In the genomic region with DNA sequence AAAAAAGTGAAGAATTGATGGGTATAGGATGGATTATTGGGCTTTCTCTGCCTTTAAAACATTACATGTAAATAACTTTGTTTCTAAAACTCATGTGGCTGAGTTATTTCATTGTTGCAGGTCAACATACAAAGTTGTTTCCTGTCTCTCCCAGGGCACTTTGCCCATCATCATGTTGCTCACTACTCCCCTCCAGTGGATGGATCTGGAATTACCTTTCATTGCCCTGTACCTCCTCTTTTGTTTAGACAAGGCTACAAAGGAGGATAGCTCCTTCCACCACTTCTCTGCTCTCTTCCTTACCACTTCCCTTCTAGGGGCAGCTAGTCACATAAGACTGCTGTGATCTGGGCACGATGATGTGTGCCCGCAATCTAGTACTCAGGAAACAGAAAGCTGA, we compare ENCODE assay signal across 8 mouse cellular contexts. TPM values are rescaled to one million over a fixed set of nuclear protein-coding genes. Genes with fewer than 3 reads are reported as not detected.
DNase-seq lines count a peak whose midpoint lies in the region; ATAC-seq and TF ChIP-seq lines count a peak whose summit lies in the region.

No protein-coding gene starts in this region.

- no peak overlapping the region for H3K4me3 ChIP-seq in CH12.LX (replicated peaks in 1 of 3; ENCODE audit: low read depth in 2 of 3, low read length in 2 of 3, poor library complexity in 1 of 3)
- H3K4me3 ChIP-seq in kidney, postnatal 0 days (replicated peaks; ENCODE audit: low read depth, low read length), result no peak overlapping the region
- no peak overlapping the region for H3K4me3 ChIP-seq in liver, embryonic 14.5 days (ENCODE audit: insufficient read depth in 1 of 2, low read depth in 2 of 2, low read length in 2 of 2)

- no peaks in the 10 kb centered on the region for H3K9me3 ChIP-seq in CH12.LX (replicated peaks; ENCODE audit: low read length)
- H3K9me3 ChIP-seq in kidney, postnatal 0 days (replicated peaks; ENCODE audit: low read length), result no peaks in the 10 kb centered on the region
- no peaks in the 10 kb centered on the region for H3K9me3 ChIP-seq in liver, embryonic 14.5 days (ENCODE audit: control insufficient read depth, low read length)

- no peaks in the 10 kb centered on the region for H3K79me2 ChIP-seq in CH12.LX (replicated peaks; ENCODE audit: control insufficient read depth, extremely low read depth, insufficient read depth, poor library complexity, severe bottlenecking)

- no peak overlapping the region for H3K9ac ChIP-seq in CH12.LX (ENCODE audit: insufficient read depth, low read depth)
- H3K9ac ChIP-seq in kidney, postnatal 0 days (ENCODE audit: low read depth, low read length), result no peak overlapping the region
- H3K9ac ChIP-seq in liver, embryonic 14.5 days (replicated peaks), result no peak overlapping the region

- in situ Hi-C loops in CH12.LX (cut with MboI; ENCODE audit: low pct_ligation_motif_present, low pct_unique_long_range_greater_than_20kb, low sequenced_read_pairs), result loop anchor here (10.0 kb wide), 1 partner anchor 191 kb away; a partner anchor contains a TSS

- no peak overlapping the region for H3K27ac ChIP-seq in CH12.LX (ENCODE audit: insufficient read depth, low read depth)
- H3K27ac ChIP-seq in kidney, postnatal 0 days, result no peak overlapping the region
- H3K27ac ChIP-seq in liver, embryonic 14.5 days, result no peak overlapping the region

- no peaks in the 10 kb centered on the region for H3K36me3 ChIP-seq in CH12.LX (replicated peaks in 1 of 2; ENCODE audit: control insufficient read depth in 1 of 2, insufficient read depth in 1 of 2, low read length in 1 of 2)
- H3K36me3 ChIP-seq in kidney, postnatal 0 days (ENCODE audit: insufficient read depth, low read length), result no peaks in the 10 kb centered on the region
- H3K36me3 ChIP-seq in liver, embryonic 14.5 days (replicated peaks; ENCODE audit: control insufficient read depth, insufficient read depth, low read depth), result no peaks in the 10 kb centered on the region

- no peak for TF ChIP-seq EP300 in CH12.LX (IDR thresholded peaks at IDR 0.05; ENCODE audit: low read length)
- no peak for TF ChIP-seq EP300 in liver, embryonic 14.5 days (IDR thresholded peaks at IDR 0.05; ENCODE audit: low read depth)

- dilution Hi-C loops in CH12.LX (cut with MboI; ENCODE audit: extremely low pct_ligation_motif_present, extremely low pct_unique_long_range_greater_than_20kb, low sequenced_read_pairs), result no loop called here

- peak; percentile 88 to 94 for TF ChIP-seq CTCF in CH12.LX (conservative IDR thresholded peaks at IDR 0.05 in 1 of 2, IDR thresholded peaks at IDR 0.05 in 1 of 2; ENCODE audit: low read depth in 2 of 2, low read length in 2 of 2)
- TF ChIP-seq CTCF in kidney, postnatal 0 days (IDR thresholded peaks at IDR 0.05; ENCODE audit: low read depth), result peak; percentile 97
- TF ChIP-seq CTCF in liver, embryonic 14.5 days (IDR thresholded peaks at IDR 0.05; ENCODE audit: low read depth), result peak; percentile 84

- TF ChIP-seq POLR2A in CH12.LX (IDR thresholded peaks at IDR 0.05; ENCODE audit: low read depth, low read length), result no peak

- H3K27me3 ChIP-seq in CH12.LX (replicated peaks), result peaks cover 16% of the 10 kb centered on the region
- H3K27me3 ChIP-seq in kidney, postnatal 0 days (ENCODE audit: insufficient read depth, low read length), result no peaks in the 10 kb centered on the region
- no peaks in the 10 kb centered on the region for H3K27me3 ChIP-seq in liver, embryonic 14.5 days (ENCODE audit: control insufficient read depth, insufficient read depth, low read length)

- H3K4me1 ChIP-seq in CH12.LX (ENCODE audit: control insufficient read depth in 1 of 2, insufficient read depth in 2 of 2), result peaks cover 0 to 3% of the 10 kb centered on the region in 2 experiments; a peak in 1 of 4 replicates
- peaks cover 7% of the 10 kb centered on the region for H3K4me1 ChIP-seq in kidney, postnatal 0 days (replicated peaks; ENCODE audit: insufficient read depth, low read length)
- H3K4me1 ChIP-seq in liver, embryonic 14.5 days (replicated peaks; ENCODE audit: control insufficient read depth in 2 of 2, insufficient read depth in 2 of 2, low read length in 1 of 2), result no peaks in the 10 kb centered on the region

- peak; percentile 70 for ATAC-seq in frontal cortex, adult (ENCODE audit: low TSS enrichment)
- no peak for ATAC-seq in kidney, postnatal 0 days (replicated peaks; ENCODE audit: low FRiP score, low read depth)
- no peak for ATAC-seq in liver, embryonic 14.5 days (ENCODE audit: insufficient read depth)

- H3K4me2 ChIP-seq in CH12.LX (ENCODE audit: insufficient read depth, low read depth, poor library complexity, severe bottlenecking), result no peak overlapping the region
- H3K4me2 ChIP-seq in kidney, postnatal 0 days (ENCODE audit: low read length), result no peak overlapping the region
- H3K4me2 ChIP-seq in liver, embryonic 14.5 days (ENCODE audit: low read depth), result no peak overlapping the region

- 57% methylated on average over 2 of the region's 2 CpGs for WGBS in kidney, postnatal 0 days
- 16% methylated on average over 2 of the region's 2 CpGs for WGBS in liver, embryonic 14.5 days (ENCODE audit: insufficient replicate concordance)

- TF ChIP-seq RAD21 in CH12.LX (IDR thresholded peaks at IDR 0.05; ENCODE audit: low read depth, low read length), result peak; percentile 75

- DNase-seq in 416B (ENCODE audit: low read depth), result peak; percentile 85
- peak; percentile 81 for DNase-seq in CH12.LX (ENCODE audit: extremely low read depth)
- peak; percentile 51 for DNase-seq in c-Kit-negative CD71-positive TER-119-positive erythroid progenitor cells, embryonic 14.5 days (ENCODE audit: low read depth, low spot score)
- peak; percentile 81 for DNase-seq in kidney, postnatal 0 days (ENCODE audit: low spot score)
- peak; percentile 35 to 48 (median 47) for DNase-seq in liver, embryonic 14.5 days (ENCODE audit: low read depth in 3 of 3, low spot score in 3 of 3)
- DNase-seq in right cerebral cortex, adult 2 months (ENCODE audit: low spot score in 2 of 2), result peak; percentile 80 to 81
- peak; percentile 40 to 74 for DNase-seq in urinary bladder, postnatal 4 days (ENCODE audit: low spot score in 2 of 2)

TF ChIP-seq in CH12.LX, 34 proteins besides CTCF, POLR2A, EP300 and RAD21:
- 0 out of 2 replicates have a peak, but pooled peaks have one; percentile 13 for TF ChIP-seq IRF4 (IDR thresholded peaks at IDR 0.05; ENCODE audit: low read depth, low read length)
- no peak for TF ChIP-seq KAT2A (IDR thresholded peaks at IDR 0.05; ENCODE audit: insufficient replicate concordance, low read length)
- no peak for TF ChIP-seq MAZ (IDR thresholded peaks at IDR 0.05; ENCODE audit: low read depth, low read length)
- TF ChIP-seq JUN (IDR thresholded peaks at IDR 0.05; ENCODE audit: insufficient read depth, low read depth, low read length), result no peak
- TF ChIP-seq ZC3H11A (IDR thresholded peaks at IDR 0.05; ENCODE audit: low read depth, low read length), result peak; percentile 14; the same call in 1 of the 2 replicates
- TF ChIP-seq UBTF (IDR thresholded peaks at IDR 0.05; ENCODE audit: low read depth, low read length), result no peak
- TF ChIP-seq SMC3 (IDR thresholded peaks at IDR 0.05; ENCODE audit: low read depth, low read length), result peak; percentile 87
- TF ChIP-seq TCF12 (IDR thresholded peaks at IDR 0.05; ENCODE audit: low read depth, low read length), result no peak
- no peak for TF ChIP-seq SIN3A (IDR thresholded peaks at IDR 0.05; ENCODE audit: low read length)
- no peak; the same call in 1 of the 2 replicates for TF ChIP-seq JUND (conservative IDR thresholded peaks at IDR 0.05; ENCODE audit: low read depth, low read length)
TF ChIP-seq in CH12.LX: peak in this region for 3.

RNA-seq across cellular contexts. Expression of a gene that starts 7.7 kb away (rescaled TPM):
- total RNA-seq in CH12.LX (2012; rRNA removed) (16.4 and 17.8 TPM in 2 replicates), CH12.LX (2014; rRNA removed) (33.8 and 38.0 TPM in 2 replicates)
- 28.8 and 34.6 TPM in 2 replicates for polyA plus RNA-seq in CH12.LX (2012; ENCODE audit: insufficient read length, low read depth)
- polyA plus RNA-seq in kidney, postnatal 0 days (2015; fragmentation: Nextera tagmentation; extraction: Ambion mirVana), result 52.5 and 60.2 TPM in 2 replicates
- 0.15 and 0.17 TPM in 2 replicates for polyA plus RNA-seq in liver, embryonic 14.5 days (2012; rRNA removed)
- polyA plus RNA-seq in liver, embryonic 14.5 days (2014; fragmentation: Nextera tagmentation; extraction: Ambion mirVana), result 0.09 and 0.10 TPM in 2 replicates

Comparison
In these comparisons a context has a peak if more than half of its experiments do, and no peak if none do; other contexts are left out.
1. RNA of a gene that starts 7.7 kb away (polyA plus RNA-seq): 52.5 to 60.2 TPM in kidney, postnatal 0 days and 28.8 to 34.6 TPM in CH12.LX; 0.09 to 0.17 TPM in liver, embryonic 14.5 days; every median in the first group is over 10 times any median in the second.
2. Peak in every context shown above with its lines, with median percentiles within 50 percentile points of each other: DNase-seq and CTCF ChIP-seq.